Mouse (Mus musculus) liver, adult 2 months (tissue): ENCODE measurements around the gene Gm3448.
"Not testable (repeated sequence)": the region's sequence is repeated elsewhere in the genome, so short reads cannot be mapped to it uniquely, and the experiment has no call there.

Source experiments
- CTCF ChIP-seq: fragments of 200-500 bp; IDR thresholded peaks from 2 replicates; pipeline ENCODE4 v1.5.1; 2011; ENCODE audit warnings: low read depth, low read length, control low read depth
- POLR2A ChIP-seq: fragments of 200-500 bp; IDR thresholded peaks from 2 replicates; pipeline ENCODE4 v1.6.1; 2011; ENCODE audit warnings: low read length, control low read depth; ENCODE audit not compliant: insufficient read depth; ENCODE audit errors: extremely low read depth

DNA sequence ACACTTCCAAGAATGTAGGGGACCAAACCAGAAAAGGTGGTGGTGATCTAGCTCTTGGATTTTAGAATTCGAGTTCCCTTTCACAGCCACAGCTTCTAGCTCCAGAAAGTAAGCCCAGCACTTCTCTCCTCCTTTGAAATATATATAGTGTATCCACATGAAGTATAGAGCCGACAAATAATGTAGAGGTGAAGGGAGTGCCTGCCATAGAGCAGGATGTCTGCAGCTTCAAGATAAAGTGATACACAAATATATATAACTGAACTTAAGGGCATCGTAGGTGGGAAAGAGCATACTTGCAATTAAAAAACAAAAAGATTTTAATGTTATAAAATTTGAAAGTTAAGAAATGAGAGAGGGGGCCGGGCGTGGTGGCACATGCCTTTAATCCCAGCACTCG lies 15.8 kb downstream of the Gm3448 start:
- TF ChIP-seq CTCF, POLR2A: not testable (repeated sequence)
